Mouse (Mus musculus) myocyte (in vitro differentiated cells): ENCODE data around the gene Stn1.

Experiments used
- CEBPB ChIP-seq: IDR thresholded peaks from 2 replicates; pipeline ENCODE4 v1.6.1; 2011; ENCODE audit warnings: mild to moderate bottlenecking, moderate library complexity; ENCODE audit not compliant: poor library complexity, insufficient read depth, severe bottlenecking
- E2F4 ChIP-seq: IDR thresholded peaks from one replicate; pipeline ENCODE4 v1.6.1; 2011; ENCODE audit warnings: mild to moderate bottlenecking, control low read depth, moderate library complexity; ENCODE audit not compliant: insufficient read depth
- MAX ChIP-seq: IDR thresholded peaks from one replicate; pipeline ENCODE4 v1.6.1; 2011; ENCODE audit warnings: low read depth, mild to moderate bottlenecking, control low read depth
- MYOD1 ChIP-seq, 3 experiments: IDR thresholded peaks; one replicate each; pipeline ENCODE4 v1.6.1; 2011; ENCODE audit warnings: control low read depth in 2 of 3, low read depth in 2 of 3, mild to moderate bottlenecking in 2 of 3, moderate library complexity in 1 of 3; ENCODE audit not compliant: insufficient read length in 2 of 3, control insufficient read depth in 1 of 3
- MYOG ChIP-seq, 3 experiments: IDR thresholded peaks; one replicate each; pipeline ENCODE4 v1.6.1; 2011; ENCODE audit warnings: control low read depth in 2 of 3, low read depth in 2 of 3, mild to moderate bottlenecking in 2 of 3; ENCODE audit not compliant: insufficient read length in 2 of 3, control insufficient read depth in 1 of 3, insufficient read depth in 1 of 3
- POLR2A ChIP-seq: IDR thresholded peaks from one replicate; pipeline ENCODE4 v1.6.1; 2011; ENCODE audit warnings: low read depth, mild to moderate bottlenecking, control low read depth, moderate library complexity; ENCODE audit not compliant: insufficient read length
- POLR2AphosphoS2 ChIP-seq: IDR thresholded peaks from one replicate; pipeline ENCODE4 v1.6.1; 2011; ENCODE audit warnings: low read depth, control low read depth; ENCODE audit not compliant: insufficient read length
- REST ChIP-seq: IDR thresholded peaks from one replicate; pipeline ENCODE4 v1.6.1; 2011; ENCODE audit warnings: mild to moderate bottlenecking, control low read depth, moderate library complexity; ENCODE audit not compliant: insufficient read depth, insufficient read length
- TCF12 ChIP-seq: IDR thresholded peaks from one replicate; pipeline ENCODE4 v1.6.1; 2011; ENCODE audit warnings: mild to moderate bottlenecking, control low read depth; ENCODE audit not compliant: poor library complexity, insufficient read depth, severe bottlenecking
- USF1 ChIP-seq: IDR thresholded peaks from one replicate; pipeline ENCODE4 v1.6.1; 2011; ENCODE audit warnings: low read depth, mild to moderate bottlenecking, control low read depth, moderate library complexity

- TF ChIP-seq POLR2A (no peak), MAX (no peak), MYOG (IDR thresholded peaks at IDR 0.05; ENCODE audit: control insufficient read depth in 1 of 3, insufficient read depth in 1 of 3, insufficient read length in 2 of 3, low read depth in 2 of 3) (no peak), USF1 (no peak), POLR2AphosphoS2 (no peak), CEBPB (no peak), MYOD1 (IDR thresholded peaks at IDR 0.05; ENCODE audit: control insufficient read depth in 1 of 3, insufficient read length in 2 of 3, low read depth in 2 of 3) (no peak), E2F4 (no peak), REST (no peak), TCF12 (no peak)
Observed at GRCm38 (mm10) chr19:47537300-47537792, at the start of gene Stn1.
